Mouse (Mus musculus) embryonic fibroblast, embryonic 13.5 days (primary cell): ENCODE measurements around the gene Slc4a4.

Source experiments
- CTCF ChIP-seq: IDR thresholded peaks from 2 replicates; pipeline ENCODE4 v1.5.1; 2011; ENCODE audit warnings: mild to moderate bottlenecking, control low read depth, low read length, moderate library complexity, borderline replicate concordance; ENCODE audit not compliant: insufficient read depth
- POLR2A ChIP-seq: IDR thresholded peaks from 2 replicates; pipeline ENCODE4 v1.6.1; 2011; ENCODE audit warnings: low read depth, mild to moderate bottlenecking, control low read depth, low read length, moderate library complexity

DNA sequence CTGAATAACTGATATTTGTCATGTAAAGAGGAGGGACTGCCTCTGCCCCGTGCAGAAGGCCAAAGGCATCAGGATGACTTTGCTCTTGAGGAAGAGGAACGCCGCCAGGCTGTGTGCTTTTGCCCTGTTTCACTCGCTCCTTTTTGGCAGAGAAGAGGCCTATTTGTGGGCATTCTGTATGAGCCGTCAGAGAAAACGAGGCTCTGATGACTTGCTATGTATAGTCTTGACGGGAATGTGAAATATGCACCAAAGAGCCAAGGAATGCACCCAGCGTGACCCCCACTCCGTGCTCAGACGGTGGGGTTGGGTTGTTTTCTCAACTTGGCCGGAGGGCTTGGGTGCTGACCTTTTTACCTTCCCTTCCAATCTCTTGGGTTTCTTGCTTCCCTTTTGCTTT, 44.0 kb downstream of the Slc4a4 start:
- TF ChIP-seq POLR2A (no peak), CTCF (no peak)
